Mouse (Mus musculus) lung, embryonic 16.5 days (tissue): ENCODE measurements around the gene Lef1. TPM values are rescaled to one million over a fixed set of nuclear protein-coding genes. Genes with fewer than 3 reads are reported as not detected.

Experiments
- ATAC-seq: fragments of 200-750 bp; cut with Nextera tagmentation; 2 replicates; pipeline ENCODE4 v1.8.0; 2017; ENCODE audit warnings: low read depth, mild to moderate bottlenecking, moderate library complexity
- H3K27ac ChIP-seq: fragments of 300-500 bp; sonication (generic); 2 replicates; pipeline ENCODE4 v1.5.1; 2014; ENCODE audit warnings: mild to moderate bottlenecking, control low read depth, low read length
- H3K27me3 ChIP-seq: fragments of 300-500 bp; sonication (generic); 2 replicates; pipeline ENCODE4 v1.6.1; 2014; ENCODE audit warnings: low read depth, low read length, mixed read lengths; ENCODE audit not compliant: control insufficient read depth, insufficient read depth
- H3K36me3 ChIP-seq: fragments of 300-500 bp; sonication (generic); 2 replicates; pipeline ENCODE4 v1.6.1; 2014; ENCODE audit warnings: low read length; ENCODE audit not compliant: control insufficient read depth, insufficient read depth
- H3K4me1 ChIP-seq: fragments of 300-500 bp; sonication (generic); replicated peaks from 2 replicates; pipeline ENCODE4 v1.6.1; 2014; ENCODE audit warnings: low read length, mixed read lengths; ENCODE audit not compliant: control insufficient read depth, insufficient read depth
- H3K4me2 ChIP-seq: fragments of 300-500 bp; sonication (generic); 2 replicates; pipeline ENCODE4 v1.6.1; 2014; ENCODE audit warnings: low read depth, low read length, control low read depth
- H3K4me3 ChIP-seq: fragments of 300-500 bp; sonication (generic); 2 replicates; pipeline ENCODE4 v1.5.1; 2014; ENCODE audit warnings: mild to moderate bottlenecking, low read length, control low read depth
- H3K9ac ChIP-seq: fragments of 300-500 bp; sonication (generic); 2 replicates; pipeline ENCODE4 v1.6.1; 2014; ENCODE audit warnings: low read length, control low read depth
- H3K9me3 ChIP-seq: fragments of 300-500 bp; sonication (generic); 2 replicates; pipeline ENCODE4 v1.6.1; 2016; ENCODE audit warnings: low read length; ENCODE audit not compliant: control insufficient read depth
- WGBS: fragments of 180-500 bp; shearing (Covaris S2); extraction: QIAGEN DNeasy Blood & Tissue Kit; methylation state at CpG from one replicate; pipeline ENCODE4 v1.1.7; 2014; 5-methylcytosine and 5-hydroxymethylcytosine counted together
- polyA plus RNA-seq: library from polyadenylated mRNA; unstranded; fragments of >200 nt; fragmentation: Nextera tagmentation; extraction: Ambion mirVana; gene quantifications from 2 replicates; pipeline ENCODE4 v1.2.1, GENCODE M21; 2015

The Lef1 gene
- polyA plus RNA-seq, 1 experiment from 2014 or later, result 18.1 TPM

GRCm38 (mm10) chr3:131105940-131106401 is 4.3 kb upstream of the Lef1 start:
- H3K4me1 ChIP-seq, result peaks cover 26% of the 10 kb centered on the region
- ATAC-seq, result peak; percentile 64
- no peaks in the 10 kb centered on the region for H3K36me3 ChIP-seq
- under 1% methylated on average over 36 of the region's 36 CpGs for WGBS
- H3K4me3 ChIP-seq, result peak overlapping the region; percentile 47
- peaks cover 33% of the 10 kb centered on the region for H3K27me3 ChIP-seq
- H3K9ac ChIP-seq, result peak overlapping the region; percentile 33
- H3K9me3 ChIP-seq, result no peaks in the 10 kb centered on the region
- H3K27ac ChIP-seq, result no peak overlapping the region
- peak overlapping the region; percentile 58 for H3K4me2 ChIP-seq

GRCm38 (mm10) chr3:131106451-131107291 is 3.6 kb upstream of the Lef1 start:
- H3K27me3 ChIP-seq, result peaks cover 36% of the 10 kb centered on the region

GRCm38 (mm10) chr3:131107301-131108093 is 2.8 kb upstream of the Lef1 start:
- no peak overlapping the region for H3K27ac ChIP-seq

More at GRCm38 (mm10) chr3:131106451-131107291, 3.6 kb upstream of the Lef1 start:
- Histone ChIP-seq H3K4me1 (peaks cover 29% of the 10 kb centered on the region), H3K4me3 (peak overlapping the region; percentile 47), H3K27ac (no peak overlapping the region), H3K9ac (peak overlapping the region; percentile 33), H3K4me2 (peak overlapping the region; percentile 58), H3K36me3 (no peaks in the 10 kb centered on the region), H3K9me3 (no peaks in the 10 kb centered on the region)
- peak; percentile 15; the same call in 1 of the 2 replicates for ATAC-seq
- 1% methylated on average over 45 of the region's 45 CpGs for WGBS

GRCm38 (mm10) chr3:131108094-131108653 is 2.1 kb upstream of the Lef1 start:
- no peaks in the 10 kb centered on the region for H3K36me3 ChIP-seq
- H3K4me2 ChIP-seq, result no peak overlapping the region
- H3K27me3 ChIP-seq, result peaks cover 36% of the 10 kb centered on the region
- H3K4me1 ChIP-seq, result peaks cover 34% of the 10 kb centered on the region
- H3K9ac ChIP-seq, result no peak overlapping the region
- no peak overlapping the region for H3K27ac ChIP-seq
- 18% methylated on average over 9 of the region's 9 CpGs for WGBS
- ATAC-seq, result no peak
- H3K9me3 ChIP-seq, result no peaks in the 10 kb centered on the region
- no peak overlapping the region for H3K4me3 ChIP-seq

More at GRCm38 (mm10) chr3:131107301-131108093, 2.8 kb upstream of the Lef1 start:
- Histone ChIP-seq H3K36me3 (no peaks in the 10 kb centered on the region), H3K4me3 (peak overlapping the region; percentile 47), H3K27me3 (peaks cover 36% of the 10 kb centered on the region), H3K9me3 (no peaks in the 10 kb centered on the region), H3K9ac (no peak overlapping the region; the same call in 1 of the 2 replicates), H3K4me1 (peaks cover 31% of the 10 kb centered on the region), H3K4me2 (peak overlapping the region; percentile 58)
- WGBS, result 4% methylated on average over 34 of the region's 34 CpGs
- no peak; the same call in 1 of the 2 replicates for ATAC-seq

GRCm38 (mm10) chr3:131109066-131109685 is 1.1 kb upstream of the Lef1 start:
- Histone ChIP-seq H3K4me1 (peaks cover 34% of the 10 kb centered on the region), H3K27ac (no peak overlapping the region), H3K36me3 (no peaks in the 10 kb centered on the region), H3K9me3 (no peaks in the 10 kb centered on the region), H3K27me3 (peaks cover 36% of the 10 kb centered on the region), H3K4me2 (peak overlapping the region; percentile 98), H3K9ac (no peak overlapping the region; the same call in 1 of the 2 replicates), H3K4me3 (peak overlapping the region; percentile 67)
- 8% methylated on average over 15 of the region's 15 CpGs for WGBS
- ATAC-seq, result no peak

GRCm38 (mm10) chr3:131109686-131110070 is 593 bp upstream of the Lef1 start:
- no peak overlapping the region for H3K27ac ChIP-seq
- H3K4me2 ChIP-seq, result peak overlapping the region; percentile 98
- H3K9ac ChIP-seq, result peak overlapping the region; percentile 75; the same call in 1 of the 2 replicates
- WGBS, result under 1% methylated on average over 14 of the region's 14 CpGs
- peak overlapping the region; percentile 67 for H3K4me3 ChIP-seq
- ATAC-seq, result no peak
- H3K4me1 ChIP-seq, result peaks cover 34% of the 10 kb centered on the region
- no peaks in the 10 kb centered on the region for H3K9me3 ChIP-seq
- no peaks in the 10 kb centered on the region for H3K36me3 ChIP-seq
- peaks cover 36% of the 10 kb centered on the region for H3K27me3 ChIP-seq

- H3K9ac ChIP-seq, result peak overlapping the region; percentile 75
- H3K27ac ChIP-seq, result peak overlapping the region; percentile 63; the same call in 1 of the 2 replicates
- WGBS, result 0% methylated on average over 58 of the region's 59 CpGs
- peaks cover 32% of the 10 kb centered on the region for H3K4me1 ChIP-seq
- peak overlapping the region; percentile 98 for H3K4me2 ChIP-seq
- peaks cover 33% of the 10 kb centered on the region for H3K27me3 ChIP-seq
- H3K4me3 ChIP-seq, result peak overlapping the region; percentile 67
- H3K36me3 ChIP-seq, result no peaks in the 10 kb centered on the region
- peak; percentile 24; the same call in 1 of the 2 replicates for ATAC-seq
- no peaks in the 10 kb centered on the region for H3K9me3 ChIP-seq
Measured at GRCm38 (mm10) chr3:131111151-131111850, 1.0 kb downstream of the Lef1 start.

- H3K27ac ChIP-seq, result peak overlapping the region; percentile 1; the same call in 1 of the 2 replicates
- peak overlapping the region; percentile 75 for H3K9ac ChIP-seq
- WGBS, result under 1% methylated on average over 69 of the region's 69 CpGs
- no peaks in the 10 kb centered on the region for H3K9me3 ChIP-seq
- no peaks in the 10 kb centered on the region for H3K36me3 ChIP-seq
- H3K27me3 ChIP-seq, result peaks cover 30% of the 10 kb centered on the region
- H3K4me1 ChIP-seq, result peaks cover 27% of the 10 kb centered on the region
- H3K4me2 ChIP-seq, result peak overlapping the region; percentile 98
- H3K4me3 ChIP-seq, result peak overlapping the region; percentile 67
- ATAC-seq, result peak; percentile 74
Measured at GRCm38 (mm10) chr3:131111851-131112572, 1.7 kb downstream of the Lef1 start.
